In the genomic region with DNA sequence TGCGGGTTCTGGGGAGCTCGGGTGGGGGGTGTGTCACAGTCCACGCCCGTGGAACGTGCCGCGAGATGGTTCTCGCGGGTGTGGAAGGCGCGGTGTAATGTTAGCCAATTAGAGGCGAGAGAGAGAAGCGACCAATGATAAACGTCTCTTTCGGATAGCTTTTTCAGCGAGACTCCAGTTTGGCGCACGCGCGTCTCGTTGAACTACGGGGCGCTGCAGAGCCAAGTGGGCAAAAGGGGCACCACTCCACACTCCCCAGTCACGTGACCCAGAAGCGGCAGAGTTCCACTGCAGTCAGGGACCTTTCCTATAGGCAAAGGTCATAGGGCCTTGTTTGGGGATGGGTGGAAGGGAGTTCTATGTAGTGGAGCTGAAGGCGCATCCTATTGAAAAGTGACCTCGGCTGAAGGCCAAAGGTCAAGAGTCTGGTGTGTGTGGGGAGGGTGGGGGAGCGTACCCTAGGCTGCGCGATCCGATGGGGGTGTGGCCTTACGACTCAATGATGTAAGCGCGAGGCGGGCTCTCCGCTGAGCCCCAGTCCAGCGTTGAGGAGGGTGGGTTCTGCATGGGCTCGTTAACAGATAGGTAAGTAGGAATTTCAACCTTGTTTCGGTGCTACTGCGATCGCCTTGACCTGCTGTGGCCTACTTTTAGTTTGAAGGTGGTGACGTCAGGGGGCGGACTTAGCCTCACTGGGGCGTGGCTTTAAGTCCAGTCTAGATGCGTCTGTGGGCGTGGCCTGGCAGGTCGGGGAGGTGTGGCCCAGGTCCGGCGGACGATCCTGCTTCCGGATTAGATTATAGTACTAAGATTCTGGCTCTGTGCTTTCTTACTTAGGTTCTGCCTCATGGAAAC, we compare ENCODE assay signal across 8 mouse cellular contexts. TPM values are rescaled to one million over a fixed set of nuclear protein-coding genes. Genes with fewer than 3 reads are reported as not detected.
A peak's percentile ranks its signal among the peaks of the same experiment; 100 is the strongest.
DNase-seq lines count a peak whose midpoint lies in the region; ATAC-seq lines count a peak whose summit lies in the region.

Gene Ilvbl (plus strand): TSS at position 97 of the 855 bp plus-strand sequence.

- H3K36me3 ChIP-seq in forebrain, embryonic 11.5 days (ENCODE audit: control insufficient read depth, insufficient read depth, low read length) = no peaks in the 10 kb centered on the region; the same call in 1 of the 2 replicates
- peaks cover 16% of the 10 kb centered on the region for H3K36me3 ChIP-seq in heart, embryonic 16.5 days (ENCODE audit: control insufficient read depth, insufficient read depth)
- peaks cover 17% of the 10 kb centered on the region for H3K36me3 ChIP-seq in liver, embryonic 15.5 days (replicated peaks)
- peaks cover 17% of the 10 kb centered on the region for H3K36me3 ChIP-seq in neural tube, embryonic 12.5 days

- H3K9me3 ChIP-seq in forebrain, embryonic 11.5 days (ENCODE audit: control insufficient read depth, low read length) = no peaks in the 10 kb centered on the region
- H3K9me3 ChIP-seq in heart, embryonic 16.5 days (replicated peaks; ENCODE audit: control insufficient read depth, low read length) = no peaks in the 10 kb centered on the region
- H3K9me3 ChIP-seq in liver, embryonic 15.5 days (replicated peaks) = no peaks in the 10 kb centered on the region
- H3K9me3 ChIP-seq in neural tube, embryonic 12.5 days = no peaks in the 10 kb centered on the region

- WGBS in forebrain, embryonic 11.5 days = under 1% methylated on average over 51 of the region's 51 CpGs
- WGBS in heart, embryonic 16.5 days = under 1% methylated on average over 51 of the region's 51 CpGs
- under 1% methylated on average over 51 of the region's 51 CpGs for WGBS in liver, embryonic 15.5 days (ENCODE audit: insufficient replicate concordance)
- WGBS in neural tube, embryonic 12.5 days = under 1% methylated on average over 51 of the region's 51 CpGs

- H3K4me2 ChIP-seq in forebrain, embryonic 11.5 days (ENCODE audit: low read depth, low read length, severe bottlenecking) = peak within 1 kb of the TSS; percentile 51
- peak within 1 kb of the TSS; percentile 59 for H3K4me2 ChIP-seq in heart, embryonic 16.5 days (ENCODE audit: low read depth, low read length)
- H3K4me2 ChIP-seq in liver, embryonic 15.5 days = peak within 1 kb of the TSS; percentile 86
- peak within 1 kb of the TSS; percentile 79 for H3K4me2 ChIP-seq in neural tube, embryonic 12.5 days (replicated peaks)

- H3K27me3 ChIP-seq in forebrain, embryonic 11.5 days (ENCODE audit: control insufficient read depth, insufficient read depth, low read length) = no peaks in the 10 kb centered on the region
- H3K27me3 ChIP-seq in heart, embryonic 16.5 days (ENCODE audit: control insufficient read depth, insufficient read depth, low read length) = no peaks in the 10 kb centered on the region
- H3K27me3 ChIP-seq in liver, embryonic 15.5 days = 0 out of 2 replicates have a peak, but pooled peaks cover 12% of the 10 kb centered on the region
- no peaks in the 10 kb centered on the region for H3K27me3 ChIP-seq in neural tube, embryonic 12.5 days (replicated peaks)

- H3K4me1 ChIP-seq in forebrain, embryonic 11.5 days (replicated peaks; ENCODE audit: control insufficient read depth, insufficient read depth, low read length) = no peaks in the 10 kb centered on the region
- peaks cover 14% of the 10 kb centered on the region for H3K4me1 ChIP-seq in heart, embryonic 16.5 days (ENCODE audit: control insufficient read depth, insufficient read depth, low read length)
- peaks cover 32% of the 10 kb centered on the region for H3K4me1 ChIP-seq in liver, embryonic 15.5 days (replicated peaks)
- peaks cover 5% of the 10 kb centered on the region; the same call in 1 of the 2 replicates for H3K4me1 ChIP-seq in neural tube, embryonic 12.5 days

- H3K9ac ChIP-seq in forebrain, embryonic 11.5 days (ENCODE audit: low read length) = peak within 1 kb of the TSS; percentile 64
- H3K9ac ChIP-seq in heart, embryonic 16.5 days (ENCODE audit: low read length) = peak within 1 kb of the TSS; percentile 72
- H3K9ac ChIP-seq in liver, embryonic 15.5 days = peak within 1 kb of the TSS; percentile 64
- H3K9ac ChIP-seq in neural tube, embryonic 12.5 days = peak within 1 kb of the TSS; percentile 68

- H3K27ac ChIP-seq in forebrain, embryonic 11.5 days (ENCODE audit: low read depth, low read length) = peak within 1 kb of the TSS; percentile 57; the same call in 1 of the 2 replicates
- peak within 1 kb of the TSS; percentile 98 for H3K27ac ChIP-seq in heart, embryonic 16.5 days (ENCODE audit: low read length)
- peak within 1 kb of the TSS; percentile 74 for H3K27ac ChIP-seq in liver, embryonic 15.5 days (replicated peaks)
- peak within 1 kb of the TSS; percentile 18; the same call in 1 of the 2 replicates for H3K27ac ChIP-seq in neural tube, embryonic 12.5 days

- peak within 1 kb of the TSS; percentile 59 for H3K4me3 ChIP-seq in forebrain, embryonic 11.5 days (ENCODE audit: low read depth, low read length)
- H3K4me3 ChIP-seq in heart, embryonic 16.5 days (ENCODE audit: low read length) = peak within 1 kb of the TSS; percentile 64
- peak within 1 kb of the TSS; percentile 67 for H3K4me3 ChIP-seq in liver, embryonic 15.5 days (replicated peaks)
- H3K4me3 ChIP-seq in neural tube, embryonic 12.5 days = peak within 1 kb of the TSS; percentile 61

- DNase-seq in CD8-positive naive resting alpha-beta T cell, adult 2 months (ENCODE audit: low read depth in 2 of 2, low spot score in 2 of 2) = peak; percentile 92 to 94
- DNase-seq in c-Kit-positive CD71-negative TER-119-negative erythroid progenitor cells, embryonic 14.5 days (ENCODE audit: low read depth) = peak; percentile 92
- DNase-seq in forebrain, embryonic 11.5 days (ENCODE audit: low spot score) = peak; percentile 94
- peak; percentile 98 for DNase-seq in kidney, postnatal 36 days
- DNase-seq in telencephalon, adult 2 months (ENCODE audit: low read depth, low spot score) = peak; percentile 96

- ATAC-seq in forebrain, embryonic 11.5 days (replicated peaks; ENCODE audit: low FRiP score) = peak; percentile 91
- ATAC-seq in heart, embryonic 16.5 days (replicated peaks; ENCODE audit: extremely low read depth, insufficient read depth, low FRiP score) = peak; percentile 87
- ATAC-seq in liver, embryonic 15.5 days (ENCODE audit: insufficient read depth) = peak; percentile 86
- ATAC-seq in neural tube, embryonic 12.5 days (ENCODE audit: low FRiP score, low read depth) = peak; percentile 92

RNA-seq across cellular contexts. Expression of gene Ilvbl, which starts in this region (rescaled TPM):
- 22.6 and 29.4 TPM in 2 replicates for polyA plus RNA-seq in forebrain, embryonic 11.5 days (2014; fragmentation: Nextera tagmentation; extraction: Ambion mirVana)
- polyA plus RNA-seq in heart, embryonic 16.5 days (2015; fragmentation: Nextera tagmentation; extraction: Ambion mirVana) = 94.5 and 96.4 TPM in 2 replicates
- polyA plus RNA-seq in liver, embryonic 15.5 days (2015; fragmentation: Nextera tagmentation; extraction: Ambion mirVana) = 16.3 and 17.3 TPM in 2 replicates
- 47.1 and 51.8 TPM in 2 replicates for polyA plus RNA-seq in neural tube, embryonic 12.5 days (2016; fragmentation: Nextera tagmentation; extraction: Ambion mirVana)

Comparison
In these comparisons a context has a peak if more than half of its experiments do, and no peak if none do; other contexts are left out.
1. Peak in every context shown above with its lines: DNase-seq, ATAC-seq, H3K4me3 ChIP-seq and H3K27ac ChIP-seq.
2. H3K27ac ChIP-seq: peak in every context shown above with its lines; median percentile 98 in heart, embryonic 16.5 days; 74 in liver, embryonic 15.5 days; 57 in forebrain, embryonic 11.5 days; 18 in neural tube, embryonic 12.5 days.